Mouse (Mus musculus) spleen, adult 2 months (tissue): ENCODE data around the gene Pnmal1.

Experiments
- CTCF ChIP-seq: fragments of 200-500 bp; IDR thresholded peaks from 2 replicates; pipeline ENCODE4 v1.5.1; 2011; ENCODE audit warnings: mild to moderate bottlenecking, inconsistent platforms; ENCODE audit not compliant: insufficient read depth, insufficient read length, insufficient replicate concordance; ENCODE audit errors: extremely low read depth
- POLR2A ChIP-seq: fragments of 200-500 bp; IDR thresholded peaks from 2 replicates; pipeline ENCODE4 v1.6.1; 2011; ENCODE audit warnings: low read depth, low read length, inconsistent platforms

DNA sequence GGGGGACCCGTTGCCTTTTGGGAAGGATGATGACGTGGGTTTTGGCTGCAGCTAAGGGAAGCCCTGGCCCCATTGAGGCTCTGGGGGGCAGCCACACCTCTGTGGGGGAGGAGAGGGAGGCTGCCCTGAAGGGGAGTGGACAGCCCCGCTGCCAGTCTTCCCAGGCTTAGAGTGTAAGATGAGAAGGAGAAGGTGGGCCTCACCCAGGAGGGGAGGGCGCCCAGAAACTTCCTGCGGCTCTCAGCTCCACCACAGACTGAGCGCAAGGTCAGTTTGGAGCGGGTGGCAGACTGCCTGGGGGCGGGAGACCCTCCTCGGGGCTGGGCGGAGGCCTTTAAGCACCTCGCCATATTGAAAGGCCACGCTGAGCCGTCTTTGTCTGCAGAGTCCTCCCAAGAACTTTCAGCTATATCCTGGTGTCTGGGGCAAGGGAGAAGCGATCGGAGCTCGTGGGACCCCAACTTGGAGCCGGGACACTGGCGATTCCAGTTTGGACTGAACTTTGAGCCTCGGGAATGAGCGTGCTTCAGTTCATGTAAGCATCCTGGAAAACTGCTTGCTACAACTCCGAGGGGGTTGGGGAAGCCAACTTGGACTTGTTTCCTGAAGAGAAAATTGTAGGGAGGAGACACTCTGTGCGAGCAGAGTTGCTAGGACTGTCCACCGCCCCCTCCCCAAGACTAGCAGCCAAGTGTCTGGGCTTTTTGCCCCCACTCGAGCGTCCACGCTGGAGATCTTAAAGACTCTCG, 34.3 kb downstream of the Pnmal1 start:
- no peak for TF ChIP-seq POLR2A
- no peak for TF ChIP-seq CTCF
